Mouse (Mus musculus) gastrocnemius, postnatal 25 days (tissue): ENCODE results near the gene Gm6588. TPM values are rescaled to one million over a fixed set of nuclear protein-coding genes. Genes with fewer than 3 reads are reported as not detected.

ENCODE experiments used
- DNase-seq: peaks from one replicate; pipeline ENCODE4 v3.0.0; 2022
- total RNA-seq, 2 experiments: library from RNA; stranded (reverse); gene quantifications; 1 replicate in 1 of 2; 2 replicates in 1 of 2; pipeline ENCODE4 v1.2.3; 2021

Gene Gm6588
- total RNA-seq, 2 experiments from 2014 or later: not detected

DNA sequence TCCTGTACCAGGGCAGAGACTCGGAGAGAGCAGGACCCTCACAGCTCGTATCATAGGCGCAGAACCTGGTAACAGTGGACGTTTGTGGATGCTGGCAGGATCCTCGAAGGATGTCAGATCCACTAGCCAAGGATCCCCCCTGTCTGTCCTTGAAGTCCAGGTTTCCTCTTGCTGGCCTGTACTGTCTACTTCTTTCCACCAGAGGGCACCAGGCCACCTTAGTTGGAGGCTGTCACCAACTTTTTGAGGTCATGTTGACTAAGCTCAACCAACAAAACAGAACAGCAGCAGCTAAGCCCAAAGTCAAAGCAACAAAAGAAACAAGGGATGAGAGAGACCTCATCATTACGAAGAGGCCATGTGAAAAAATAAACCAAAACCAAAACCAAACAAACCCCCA, 20.9 kb downstream of the Gm6588 start:
- no peak for DNase-seq

DNA sequence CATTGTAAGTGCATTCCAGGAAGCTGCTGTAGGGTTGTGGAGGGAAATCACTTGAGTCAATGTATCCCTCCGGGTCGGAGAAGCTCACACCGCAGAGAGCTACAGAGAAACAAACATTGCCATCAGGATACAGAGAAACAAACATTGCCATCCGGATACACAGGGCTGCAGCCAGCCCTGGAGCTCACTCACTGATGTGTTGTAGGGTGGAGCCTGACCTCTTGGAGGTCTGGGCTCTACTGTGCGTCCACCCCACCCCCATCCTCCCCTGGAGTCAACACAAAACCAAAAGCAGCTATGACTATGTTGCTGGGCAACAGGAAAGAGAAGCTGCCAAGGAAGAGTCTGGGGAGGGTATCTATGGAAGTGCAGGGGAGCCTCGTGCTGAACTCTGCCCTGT, 24.2 kb downstream of the Gm6588 start:
- no peak for DNase-seq

DNA sequence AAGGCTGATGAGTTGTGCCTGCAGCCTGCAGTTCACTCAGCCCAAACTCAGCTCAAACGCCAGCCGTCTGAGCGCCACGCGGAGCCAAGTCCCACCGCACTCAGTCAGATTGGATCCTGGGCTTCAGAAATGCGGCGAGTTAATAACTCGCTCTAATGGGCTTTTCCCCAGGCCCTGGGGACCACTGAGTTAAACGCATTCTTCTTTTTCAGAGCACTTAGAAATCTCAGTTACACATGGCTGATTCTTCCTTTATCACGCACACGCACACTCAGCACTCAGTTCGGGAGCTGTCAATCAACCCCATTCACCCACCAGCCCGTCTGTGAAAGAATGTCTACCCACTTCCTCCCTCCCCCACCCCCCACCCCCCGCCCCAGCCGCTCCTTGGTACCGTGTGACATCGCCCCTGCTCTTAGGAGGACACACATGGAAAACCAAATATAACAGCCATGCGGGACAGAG, 32.8 kb downstream of the Gm6588 start:
- DNase-seq: no peak

DNA sequence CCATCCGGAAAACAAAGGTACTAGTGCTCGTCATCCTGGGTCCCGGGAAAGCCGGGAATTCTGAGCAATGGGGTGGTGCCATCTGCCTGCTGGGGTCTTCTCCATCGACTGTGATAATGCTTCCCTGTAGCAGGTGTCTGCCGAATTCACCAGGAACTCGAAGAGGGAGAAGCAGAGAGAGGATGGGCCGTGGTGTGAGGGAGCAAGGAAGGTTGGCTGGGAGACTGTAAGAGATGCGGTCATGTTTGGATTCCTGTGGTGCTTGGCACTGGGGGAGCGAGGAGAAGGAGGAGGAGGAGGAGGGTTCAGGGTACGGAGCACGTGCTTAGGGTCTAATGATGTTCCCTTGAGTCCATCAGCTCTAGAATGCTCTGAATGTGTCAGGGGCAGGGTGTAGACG, 33.3 kb downstream of the Gm6588 start:
- no peak for DNase-seq

DNA sequence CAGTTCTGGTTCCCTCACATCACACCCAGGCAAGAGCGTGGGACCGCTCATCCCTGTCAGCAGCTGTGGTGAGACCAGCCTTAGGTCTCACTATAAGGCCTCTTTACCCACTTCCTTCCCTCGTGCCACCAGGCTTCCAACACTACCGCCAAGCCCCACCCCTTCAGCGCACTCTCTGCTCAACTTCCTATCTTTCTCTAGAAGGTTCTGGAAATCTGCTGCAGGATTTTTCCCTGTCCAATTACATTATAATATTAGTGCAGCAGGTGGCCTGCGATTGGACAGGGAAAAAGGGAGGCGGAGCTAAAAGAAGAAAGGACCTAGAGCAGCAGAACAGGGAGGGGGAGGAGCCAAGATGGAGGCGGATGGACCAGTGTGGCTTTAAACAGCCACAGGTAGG, 33.8 kb downstream of the Gm6588 start:
- DNase-seq: no peak

DNA sequence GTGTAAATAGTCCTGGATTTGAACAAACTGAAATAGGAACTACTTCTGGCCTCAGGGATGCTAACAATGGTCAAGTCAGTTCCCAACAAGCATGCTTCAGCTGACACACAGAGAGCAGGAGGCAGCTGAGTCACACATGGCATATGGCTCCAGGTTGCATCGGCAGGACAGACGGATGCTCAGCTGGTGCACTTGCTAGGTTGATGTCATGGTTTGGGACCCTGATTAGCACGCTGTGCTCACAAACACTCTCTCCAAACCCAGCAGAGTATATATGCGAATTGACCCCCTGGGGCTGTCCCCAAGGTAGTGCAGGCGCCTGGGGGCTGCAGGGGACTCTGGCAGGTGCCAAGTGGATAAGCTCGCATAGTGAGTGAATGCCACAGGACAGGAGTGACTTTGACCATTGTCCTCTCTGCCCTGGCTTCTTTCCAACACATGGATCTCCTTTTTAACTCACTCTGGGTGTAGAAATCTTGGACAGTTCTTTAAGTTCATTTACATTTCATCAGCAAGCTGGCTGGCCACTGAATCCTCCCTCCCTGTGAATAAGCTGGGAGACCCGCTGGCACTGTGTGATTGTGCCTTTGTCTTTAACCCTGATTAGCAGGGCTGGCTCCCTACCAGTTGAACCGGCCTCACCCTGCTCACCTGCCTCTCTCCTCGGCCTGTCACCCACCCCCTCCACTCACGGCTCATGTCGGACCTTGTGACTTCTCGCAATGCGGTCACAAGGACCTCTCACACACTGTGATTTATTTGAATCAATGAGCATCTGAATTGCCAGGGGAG, 35.9 kb downstream of the Gm6588 start:
- no peak for DNase-seq

DNA sequence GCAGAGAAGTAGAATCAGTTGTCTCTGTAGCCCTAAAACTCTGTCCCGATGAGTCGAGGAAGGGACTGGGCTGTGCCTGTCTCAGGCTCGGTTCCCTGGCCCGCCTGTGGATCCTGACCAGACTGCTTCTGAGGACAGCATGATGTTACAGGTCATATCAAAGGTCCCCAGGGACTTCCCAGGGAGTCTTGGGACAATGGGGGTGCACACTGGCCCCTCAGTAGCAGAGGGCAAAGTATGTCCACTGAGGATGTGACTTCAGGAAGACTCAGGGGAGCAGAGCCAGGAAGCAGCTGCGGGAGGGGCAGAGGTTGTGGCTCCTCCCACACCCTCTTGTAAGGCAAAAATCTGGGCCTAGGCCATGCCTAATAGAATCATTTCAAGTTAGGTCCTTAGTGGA, 37.2 kb downstream of the Gm6588 start:
- no peak for DNase-seq

DNA sequence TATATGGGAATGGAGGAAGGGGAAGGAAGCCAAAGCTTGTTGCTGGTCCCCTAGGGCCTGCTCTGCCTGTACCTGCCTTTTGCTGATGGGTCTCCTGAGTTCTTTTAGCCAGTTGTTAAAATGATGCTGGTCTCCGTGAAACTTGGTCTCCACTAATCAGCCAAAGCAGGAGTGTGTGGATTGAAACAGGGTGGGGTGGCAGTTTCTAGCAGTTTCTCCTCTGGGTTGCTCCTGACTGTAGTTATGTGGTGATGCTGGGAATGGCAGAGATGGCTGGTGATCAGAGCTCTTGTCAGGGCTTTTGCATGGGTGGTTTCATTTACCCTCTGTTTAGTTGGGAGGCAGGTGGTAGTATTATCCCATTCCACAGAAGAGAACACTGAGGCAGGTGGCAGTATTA, 38.3 kb downstream of the Gm6588 start:
- no peak for DNase-seq

DNA sequence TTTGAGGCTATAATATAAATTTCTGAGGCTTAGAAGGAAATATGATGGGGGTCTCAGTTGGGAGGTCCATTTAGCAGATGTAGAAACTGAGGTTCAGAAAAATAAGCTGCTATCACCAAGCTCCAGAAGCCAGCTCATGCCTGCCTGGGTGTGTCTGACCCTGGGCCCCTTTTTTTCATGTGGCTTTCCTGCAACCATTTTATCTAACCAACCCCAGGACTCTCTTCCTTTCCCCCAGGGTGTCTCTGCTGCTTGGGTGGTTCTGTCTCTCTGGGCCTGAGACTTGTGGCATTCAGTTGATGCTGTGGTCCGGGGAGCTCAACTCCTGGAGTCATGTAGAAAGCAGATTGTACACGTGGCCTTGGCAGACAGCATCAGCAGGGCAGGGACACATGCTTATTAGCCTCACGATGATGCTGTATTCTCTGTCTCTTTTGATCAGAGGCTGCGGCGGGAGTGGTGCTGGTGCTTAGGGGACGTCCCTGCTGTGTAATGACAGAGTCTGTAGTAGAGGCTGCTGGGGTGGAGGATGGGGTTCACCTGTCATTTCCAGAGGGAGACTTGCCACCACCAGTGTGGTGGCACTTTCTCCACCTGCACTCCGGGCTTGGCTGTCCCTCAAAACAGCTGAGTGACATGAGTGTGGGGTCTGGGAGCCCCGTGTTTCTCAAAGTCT, 39.0 kb downstream of the Gm6588 start:
- no peak for DNase-seq

DNA sequence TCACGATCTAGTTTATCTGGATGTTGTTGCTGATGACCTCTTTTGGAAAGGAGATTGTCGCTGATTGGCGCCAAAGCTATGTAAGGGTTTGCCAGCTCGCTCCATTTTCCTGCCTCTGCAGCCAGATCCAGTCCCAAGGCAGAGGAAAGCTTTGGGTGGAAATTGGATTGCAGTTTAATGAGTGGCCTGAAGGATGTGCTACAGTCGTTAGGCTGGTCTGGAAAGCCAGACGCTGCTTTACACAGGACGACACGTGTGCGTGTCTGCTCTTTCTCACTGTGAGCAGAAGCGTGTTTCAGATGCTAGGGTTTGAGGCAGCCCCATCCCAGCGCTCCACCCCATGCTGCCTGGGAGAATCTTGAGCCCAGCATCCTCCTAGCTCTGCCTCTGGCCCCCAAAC, 42.3 kb downstream of the Gm6588 start:
- no peak for DNase-seq

DNA sequence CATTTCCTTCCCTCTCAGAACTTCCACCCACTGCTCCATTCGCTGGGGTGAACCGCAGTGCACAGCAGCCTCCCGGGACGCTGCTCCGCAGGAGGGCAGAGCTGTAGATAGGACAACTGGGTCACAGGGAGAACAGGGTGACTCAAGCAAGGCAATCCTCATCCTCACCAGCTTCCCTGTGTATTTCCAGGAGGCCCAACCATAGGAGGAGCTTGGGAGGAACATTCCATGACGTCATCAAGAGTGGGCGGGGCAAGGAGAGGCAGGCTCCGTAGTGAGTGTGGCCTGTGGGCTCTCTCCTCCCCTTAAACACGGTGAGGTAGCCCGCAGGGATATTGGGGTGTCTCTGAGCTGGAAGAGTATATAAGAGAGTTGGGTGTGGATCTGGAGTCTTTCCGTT, 44.3 kb downstream of the Gm6588 start:
- no peak for DNase-seq

DNA sequence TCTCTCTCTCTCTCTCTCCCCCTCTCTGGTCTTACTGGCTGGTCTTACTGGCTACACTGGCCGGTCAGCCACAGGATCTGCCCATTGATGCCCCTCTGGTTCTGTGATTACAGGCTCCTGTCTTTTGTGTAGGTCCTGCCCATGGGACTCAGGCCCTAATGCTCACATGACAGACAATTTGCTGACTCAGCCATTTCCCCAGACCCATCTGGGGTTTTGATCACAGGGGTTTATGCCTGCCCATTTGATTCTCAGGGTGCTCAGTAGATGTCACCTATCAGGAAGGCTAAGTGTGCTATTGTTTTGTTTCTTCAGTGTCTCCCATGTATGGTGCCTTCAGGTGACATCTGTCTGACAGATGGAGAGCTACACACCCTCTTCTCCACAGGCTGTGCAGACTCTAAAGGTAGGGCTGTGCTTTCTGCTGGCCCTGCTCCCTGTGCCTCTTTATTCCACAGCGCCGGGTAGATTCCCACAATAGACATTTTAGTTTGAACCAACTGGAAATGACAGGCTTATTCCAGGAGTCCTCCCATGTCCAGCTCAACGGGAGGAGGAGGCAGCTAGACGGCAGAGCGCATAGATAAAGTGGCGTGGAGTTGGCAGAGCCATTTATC, 47.6 kb downstream of the Gm6588 start:
- no peak for DNase-seq

DNA sequence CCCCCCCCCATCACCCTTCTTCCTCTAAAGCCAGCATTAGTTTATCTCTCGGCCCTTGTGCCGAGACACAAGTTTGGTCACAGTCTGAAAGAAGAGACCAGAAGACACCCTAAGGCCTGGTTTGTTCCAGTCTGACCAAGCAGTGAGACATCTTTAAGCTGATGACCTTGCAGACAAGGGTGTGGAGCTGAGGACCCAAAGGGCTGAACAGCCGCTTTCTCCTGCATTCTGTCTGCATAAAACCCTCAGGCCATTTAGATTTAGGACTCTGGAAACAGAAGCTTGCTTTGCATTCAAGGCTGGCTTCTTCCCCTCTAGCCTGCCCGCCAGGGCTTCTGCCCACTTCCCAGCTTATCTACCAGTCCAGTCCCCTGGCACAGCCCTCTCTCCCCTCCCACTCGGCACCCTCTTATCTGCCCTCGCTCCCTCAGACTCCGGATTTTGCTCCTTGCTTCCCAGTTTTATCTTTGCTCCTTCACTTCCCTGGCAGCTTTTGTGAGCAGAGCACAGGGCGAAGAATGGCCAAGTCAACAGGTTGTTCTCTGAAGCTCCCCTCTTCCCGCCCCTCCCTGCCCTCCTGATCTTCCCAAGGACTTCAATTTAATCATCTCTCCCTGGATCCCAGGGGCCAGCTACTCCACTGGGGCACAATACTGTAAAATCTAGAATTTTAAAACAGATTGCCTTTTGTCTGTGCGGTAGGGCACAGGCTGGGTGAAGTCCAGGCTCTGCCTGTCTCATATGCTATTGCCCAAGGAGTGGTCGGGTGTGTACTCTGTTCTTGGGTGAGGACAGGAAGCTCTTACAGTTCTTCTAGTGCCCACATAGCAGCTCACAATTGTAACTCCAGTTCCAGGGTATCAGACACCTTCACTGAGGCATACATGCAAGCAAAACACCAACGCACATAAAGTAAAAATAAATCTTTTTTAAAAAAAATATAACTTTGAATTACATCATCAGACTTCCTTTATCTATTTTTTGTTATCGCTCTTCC, 50.0 kb downstream of the Gm6588 start:
- DNase-seq: no peak

DNA sequence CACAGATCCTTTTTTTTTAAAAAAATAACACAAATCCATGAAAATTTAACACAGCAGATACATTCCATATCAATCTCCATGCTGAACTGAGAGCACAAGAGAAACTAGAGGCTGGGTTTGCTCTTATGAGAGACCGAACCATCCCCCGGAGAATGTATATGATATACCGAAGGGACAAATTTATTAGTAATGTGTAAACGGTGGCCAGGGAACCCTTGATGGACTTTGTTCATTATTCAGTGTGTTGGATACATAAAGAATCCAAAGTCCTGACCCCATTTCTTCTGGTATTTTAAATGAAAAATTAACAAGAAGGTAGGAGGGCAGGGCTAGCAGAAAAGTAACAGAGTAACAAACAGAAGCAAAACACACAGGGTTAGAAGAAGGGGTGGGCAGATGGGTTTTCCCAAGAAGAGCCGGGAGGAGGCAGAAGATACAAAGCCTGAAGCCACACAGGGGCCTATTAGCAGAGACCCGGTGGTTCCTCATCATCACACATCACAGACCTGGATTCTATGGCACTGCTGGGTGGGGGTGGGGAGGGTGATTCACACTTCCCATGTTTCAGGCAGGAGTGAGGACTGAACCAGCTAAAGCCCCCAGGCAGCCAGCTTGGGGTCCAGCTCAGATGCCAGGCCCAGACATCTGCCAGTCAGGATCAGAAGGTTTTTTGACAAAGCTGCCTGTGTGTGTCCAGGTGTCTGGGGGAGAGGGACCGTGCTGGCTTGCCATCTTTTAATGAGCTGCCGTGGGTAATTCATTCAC, 50.9 kb downstream of the Gm6588 start:
- no peak for DNase-seq

Other genes starting within 250 kb of the Gm6588 start
- under 1 TPM in 1 of 2 experiments, not detected in 1; 0.46 TPM for gene Cryba4, start 196.9 kb upstream of the Gm6588 start, total RNA-seq
- gene Crybb1, start 193.6 kb upstream of the Gm6588 start, total RNA-seq: 1 to 10 TPM; 3.2 to 3.9 TPM
- 10 to 100 TPM; 16.8 to 17.8 TPM for gene Tpst2, start 172.7 kb upstream of the Gm6588 start, total RNA-seq
- 10 to 100 TPM; 10.6 to 10.7 TPM for gene Tfip11, start 123.1 kb upstream of the Gm6588 start, total RNA-seq
- 1 to 10 TPM; 2.4 to 2.7 TPM for gene Srrd, start 106.4 kb upstream of the Gm6588 start, total RNA-seq
- gene Hps4, start 106.3 kb upstream of the Gm6588 start, total RNA-seq: 1 to 10 TPM; 3.8 to 4.5 TPM
- gene Gm6583, start 93.4 kb upstream of the Gm6588 start, total RNA-seq: not detected
- under 1 TPM; 0.36 to 0.56 TPM for gene Asphd2, start 54.6 kb upstream of the Gm6588 start, total RNA-seq
- not detected for gene Sez6l, start 127.8 kb downstream of the Gm6588 start, total RNA-seq